Mouse (Mus musculus): ENCODE data around the gene Smtnl2. TPM values are rescaled to one million over a fixed set of nuclear protein-coding genes. Genes with fewer than 3 reads are reported as not detected.
A peak's percentile ranks its signal among the peaks of the same experiment; 100 is the strongest.

The Smtnl2 gene
- polyA plus RNA-seq, 1 experiment from 2014 or later, result 15.7 TPM

DNA sequence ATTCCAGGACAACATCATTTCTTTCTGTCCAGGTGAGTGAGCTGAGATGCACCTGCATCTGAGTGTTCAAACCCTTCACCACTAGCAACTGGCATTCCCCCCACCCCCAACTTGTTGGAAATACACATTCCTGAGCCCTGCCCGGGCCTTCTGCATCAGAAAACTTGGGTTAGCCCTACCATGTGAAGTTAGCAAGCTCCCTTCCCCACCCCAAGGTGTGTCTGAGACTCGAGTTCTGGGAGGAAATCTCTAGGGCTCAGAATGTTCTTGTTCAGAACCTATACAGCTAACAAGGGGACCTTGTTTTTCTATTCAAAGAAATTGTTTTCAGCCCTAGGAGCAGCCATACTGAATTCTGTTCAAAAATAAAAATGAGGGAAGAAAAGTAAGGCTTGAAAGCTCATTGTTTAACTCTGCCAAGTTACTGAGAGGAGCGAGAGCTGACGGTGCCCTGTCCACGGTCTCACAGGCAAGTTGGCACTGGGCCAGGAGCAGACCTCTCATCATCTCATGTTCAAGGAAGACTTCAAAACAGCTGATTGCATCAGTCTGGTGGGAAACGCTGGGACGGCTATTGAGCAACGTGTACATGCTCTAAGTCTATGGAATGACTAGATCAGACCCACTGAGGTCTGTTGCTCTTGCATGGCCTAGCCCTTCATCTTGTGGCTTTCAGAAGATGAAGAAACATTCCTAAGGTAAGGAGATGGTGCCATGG lies 47.8 kb downstream of the Smtnl2 start:
- Histone ChIP-seq H3K27ac (no peak overlapping the region), H3K36me3 (no peaks in the 10 kb centered on the region), H3K4me2 (replicated peaks) (no peak overlapping the region), H3K9ac (no peak overlapping the region), H3K9me3 (no peaks in the 10 kb centered on the region), H3K4me1 (peaks cover 5% of the 10 kb centered on the region; the same call in 1 of the 2 replicates), H3K4me3 (no peak overlapping the region), H3K27me3 (replicated peaks) (0 out of 2 replicates have a peak, but pooled peaks cover 3% of the 10 kb centered on the region)
- WGBS, result 81% methylated on average over 8 of the region's 8 CpGs
- no peak for ATAC-seq (ENCODE audit: low FRiP score, low read depth)

DNA sequence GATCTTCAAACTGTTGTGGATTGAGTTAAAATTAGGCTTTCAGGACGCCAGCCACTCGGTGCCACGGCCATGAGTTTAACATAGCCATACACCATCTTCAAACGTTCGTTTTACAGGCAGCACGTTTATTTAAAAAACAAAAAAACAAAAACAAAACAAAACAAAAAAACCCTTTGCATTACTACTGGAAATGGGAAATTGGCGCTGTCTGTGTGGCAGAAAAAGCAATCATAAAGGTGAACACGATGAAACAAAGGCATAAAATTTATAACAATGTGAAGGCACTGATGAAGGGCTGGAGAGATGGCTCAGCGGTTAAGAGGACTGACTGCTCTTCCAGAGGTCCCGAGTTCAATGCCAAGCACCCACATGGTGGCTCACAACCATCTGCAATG lies 49.2 kb downstream of the Smtnl2 start, which contains the start of gene Tekt1:
Gene Tekt1 (minus strand): TSS at position 96 of the 395 bp plus-strand sequence.
- no peak within 1 kb of the TSS for H3K27ac ChIP-seq
- peak within 1 kb of the TSS; percentile 77 for H3K4me2 ChIP-seq (replicated peaks)
- H3K9ac ChIP-seq, result peak within 1 kb of the TSS; percentile 60
- no peak; the same call in 1 of the 2 replicates for ATAC-seq (ENCODE audit: low FRiP score, low read depth)
- peak within 1 kb of the TSS; percentile 45 for H3K4me3 ChIP-seq
- H3K27me3 ChIP-seq (replicated peaks), result 0 out of 2 replicates have a peak, but pooled peaks cover 3% of the 10 kb centered on the region
- 35% methylated on average over 10 of the region's 10 CpGs for WGBS
- H3K4me1 ChIP-seq, result peaks cover 5% of the 10 kb centered on the region; the same call in 1 of the 2 replicates
- H3K36me3 ChIP-seq, result no peaks in the 10 kb centered on the region
- H3K9me3 ChIP-seq, result no peaks in the 10 kb centered on the region

GRCm38 (mm10) chr11:72361385-72362346 lies 49.8 kb downstream of the Smtnl2 start:
- Histone ChIP-seq H3K4me3 (peak overlapping the region; percentile 45), H3K9ac (peak overlapping the region; percentile 60), H3K36me3 (no peaks in the 10 kb centered on the region), H3K4me1 (peaks cover 5% of the 10 kb centered on the region; the same call in 1 of the 2 replicates), H3K27me3 (replicated peaks) (0 out of 2 replicates have a peak, but pooled peaks cover 3% of the 10 kb centered on the region), H3K27ac (no peak overlapping the region), H3K9me3 (no peaks in the 10 kb centered on the region), H3K4me2 (replicated peaks) (peak overlapping the region; percentile 77)
- WGBS, result 11% methylated on average over 42 of the region's 42 CpGs
- peak; percentile 92 for ATAC-seq (ENCODE audit: low FRiP score, low read depth)

DNA sequence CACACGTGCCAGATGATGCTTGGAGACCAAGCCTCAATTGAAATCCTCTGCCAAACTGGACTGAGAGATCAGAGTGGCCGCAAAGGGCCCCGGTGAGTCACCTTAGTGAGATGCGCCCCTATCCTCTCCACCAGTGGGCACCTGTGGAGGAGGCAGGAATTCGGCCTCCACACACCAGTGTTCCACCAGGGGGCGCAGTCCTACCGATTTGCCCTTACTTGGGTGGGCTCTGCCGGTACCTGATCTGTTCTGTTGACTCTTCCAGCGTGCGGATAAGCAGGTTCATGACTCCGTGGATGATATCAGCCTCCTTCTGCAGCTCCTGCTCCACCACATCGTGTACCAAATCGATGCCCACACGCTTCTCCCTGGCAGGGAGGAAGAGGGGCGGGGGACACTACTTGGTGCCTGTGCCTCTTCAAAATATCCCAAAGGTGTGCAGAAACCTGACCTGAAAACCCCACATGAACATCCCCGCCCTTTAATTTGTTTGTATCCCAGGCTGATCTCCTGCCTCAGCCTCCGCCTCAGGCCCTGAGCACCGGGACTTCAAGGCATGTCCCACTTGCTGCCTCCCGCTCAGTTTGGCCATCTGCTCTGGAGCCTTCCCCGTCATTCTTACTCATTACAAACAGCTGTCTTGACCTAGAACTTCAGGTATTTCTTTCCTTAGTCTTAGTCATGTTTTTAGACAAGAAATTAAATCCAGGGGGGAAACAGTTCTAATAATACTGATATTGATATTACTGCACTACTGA lies 56.4 kb downstream of the Smtnl2 start:
- no peak for ATAC-seq (ENCODE audit: low FRiP score, low read depth)
- Histone ChIP-seq H3K27ac (no peak overlapping the region), H3K36me3 (no peaks in the 10 kb centered on the region), H3K9ac (no peak overlapping the region), H3K4me2 (replicated peaks) (peak overlapping the region; percentile 47), H3K27me3 (replicated peaks) (no peaks in the 10 kb centered on the region), H3K4me3 (no peak overlapping the region), H3K4me1 (no peaks in the 10 kb centered on the region), H3K9me3 (no peaks in the 10 kb centered on the region)
- 25% methylated on average over 20 of the region's 20 CpGs for WGBS

- 83% methylated on average over 3 of the region's 3 CpGs for WGBS
- no peak for ATAC-seq (ENCODE audit: low FRiP score, low read depth)
- Histone ChIP-seq H3K9me3 (no peaks in the 10 kb centered on the region), H3K27ac (no peak overlapping the region), H3K36me3 (no peaks in the 10 kb centered on the region), H3K9ac (no peak overlapping the region), H3K27me3 (replicated peaks) (no peaks in the 10 kb centered on the region), H3K4me3 (no peak overlapping the region), H3K4me2 (replicated peaks) (no peak overlapping the region), H3K4me1 (no peaks in the 10 kb centered on the region)
Measured at GRCm38 (mm10) chr11:72353186-72353585, 58.3 kb downstream of the Smtnl2 start.

GRCm38 (mm10) chr11:72352272-72352671 lies 59.2 kb downstream of the Smtnl2 start:
- Histone ChIP-seq H3K4me3 (no peak overlapping the region), H3K9ac (no peak overlapping the region), H3K36me3 (no peaks in the 10 kb centered on the region), H3K4me1 (no peaks in the 10 kb centered on the region), H3K9me3 (no peaks in the 10 kb centered on the region), H3K27me3 (replicated peaks) (no peaks in the 10 kb centered on the region), H3K4me2 (replicated peaks) (no peak overlapping the region), H3K27ac (no peak overlapping the region)
- 34% methylated on average over 1 of the region's 1 CpGs for WGBS
- no peak for ATAC-seq (ENCODE audit: low FRiP score, low read depth)

- no peaks in the 10 kb centered on the region for H3K9me3 ChIP-seq
Measured at GRCm38 (mm10) chr11:72349652-72350051, 61.9 kb downstream of the Smtnl2 start.

DNA sequence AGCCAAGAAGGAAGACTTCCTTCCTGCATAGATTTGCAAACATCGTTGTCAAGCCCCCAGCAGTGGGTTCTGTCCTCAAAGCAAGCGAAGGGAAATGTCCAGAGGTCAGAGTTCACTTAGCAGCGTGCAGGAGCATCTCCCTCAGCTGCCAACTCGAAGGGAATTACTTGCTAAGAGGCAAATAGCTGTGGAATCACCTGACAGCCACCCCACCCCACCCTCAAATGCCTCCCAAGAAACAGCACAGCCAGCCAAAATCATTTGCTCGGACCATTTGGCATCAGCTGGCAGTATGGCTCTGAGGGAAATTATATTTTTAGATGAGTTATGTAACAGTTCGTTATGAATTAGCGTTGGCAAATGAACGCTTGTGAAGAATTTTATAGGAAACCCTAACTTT lies 62.5 kb downstream of the Smtnl2 start:
- Histone ChIP-seq H3K4me1 (no peaks in the 10 kb centered on the region), H3K36me3 (no peaks in the 10 kb centered on the region), H3K4me2 (replicated peaks) (no peak overlapping the region), H3K27ac (no peak overlapping the region), H3K9me3 (no peaks in the 10 kb centered on the region), H3K9ac (no peak overlapping the region), H3K4me3 (no peak overlapping the region), H3K27me3 (replicated peaks) (no peaks in the 10 kb centered on the region)
- 63% methylated on average over 8 of the region's 8 CpGs for WGBS
- no peak for ATAC-seq (ENCODE audit: low FRiP score, low read depth)

More at GRCm38 (mm10) chr11:72349652-72350051, 61.9 kb downstream of the Smtnl2 start:
- no peak overlapping the region for H3K9ac ChIP-seq
- no peak overlapping the region for H3K4me2 ChIP-seq (replicated peaks)
- no peak for ATAC-seq (ENCODE audit: low FRiP score, low read depth)
- H3K27me3 ChIP-seq (replicated peaks), result no peaks in the 10 kb centered on the region
- H3K36me3 ChIP-seq, result no peaks in the 10 kb centered on the region
- no peaks in the 10 kb centered on the region for H3K4me1 ChIP-seq
- no peak overlapping the region for H3K27ac ChIP-seq
- no peak overlapping the region for H3K4me3 ChIP-seq
- 80% methylated on average over 4 of the region's 4 CpGs for WGBS

- Histone ChIP-seq H3K9ac (no peak overlapping the region), H3K4me1 (no peaks in the 10 kb centered on the region), H3K9me3 (no peaks in the 10 kb centered on the region), H3K36me3 (no peaks in the 10 kb centered on the region), H3K4me3 (no peak overlapping the region), H3K27me3 (replicated peaks) (no peaks in the 10 kb centered on the region), H3K4me2 (replicated peaks) (no peak overlapping the region), H3K27ac (no peak overlapping the region)
- WGBS, result 61% methylated on average over 10 of the region's 10 CpGs
- ATAC-seq (ENCODE audit: low FRiP score, low read depth), result no peak
Measured at GRCm38 (mm10) chr11:72348563-72348962, 63.0 kb downstream of the Smtnl2 start.

DNA sequence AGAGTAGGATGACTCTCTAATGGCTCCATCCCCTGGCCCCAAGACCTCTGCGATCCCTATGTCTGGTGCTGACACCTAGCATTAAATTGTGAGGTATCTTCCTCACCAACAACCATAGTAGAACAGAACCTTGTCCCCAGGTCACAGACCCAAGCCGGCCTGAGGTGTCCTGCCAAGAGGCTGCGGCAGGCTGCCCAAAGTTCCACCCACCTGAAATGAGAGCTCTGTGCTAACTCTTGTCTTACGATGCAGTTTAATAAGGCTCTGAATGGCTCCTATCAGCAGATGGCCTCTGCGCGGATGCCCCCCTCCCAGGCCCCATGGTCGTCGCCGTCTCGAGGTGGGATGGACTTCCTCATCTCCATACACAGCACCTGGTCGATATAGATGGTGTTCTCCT lies 67.0 kb downstream of the Smtnl2 start:
- no peak overlapping the region for H3K4me3 ChIP-seq
- H3K27me3 ChIP-seq (replicated peaks), result no peaks in the 10 kb centered on the region
- 88% methylated on average over 11 of the region's 11 CpGs for WGBS
- no peaks in the 10 kb centered on the region for H3K36me3 ChIP-seq
- no peak overlapping the region for H3K4me2 ChIP-seq (replicated peaks)
- H3K27ac ChIP-seq, result no peak overlapping the region
- no peak for ATAC-seq (ENCODE audit: low FRiP score, low read depth)
- H3K9me3 ChIP-seq, result no peaks in the 10 kb centered on the region
- no peaks in the 10 kb centered on the region; the same call in 1 of the 2 replicates for H3K4me1 ChIP-seq
- H3K9ac ChIP-seq, result no peak overlapping the region

DNA sequence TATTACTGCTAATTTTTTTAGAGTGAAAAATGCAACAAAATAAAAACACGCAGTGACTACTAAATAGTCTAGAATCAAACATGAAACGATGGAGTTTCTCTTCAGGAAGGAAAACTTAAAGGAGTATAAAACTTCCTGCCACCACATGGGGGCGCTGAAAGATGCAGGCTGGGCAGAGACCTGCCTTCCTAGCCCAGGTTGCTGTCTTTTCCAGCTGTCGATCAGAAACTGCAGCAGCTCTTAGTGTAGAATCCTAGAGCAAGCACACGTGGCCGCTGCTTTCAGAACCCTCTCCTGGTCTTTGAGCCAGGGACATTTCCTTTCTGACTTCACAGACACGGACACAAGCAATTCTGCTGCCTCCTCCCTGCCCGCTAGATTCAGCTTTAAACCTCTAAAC lies 67.6 kb downstream of the Smtnl2 start:
- Histone ChIP-seq H3K9me3 (no peaks in the 10 kb centered on the region), H3K36me3 (no peaks in the 10 kb centered on the region), H3K4me2 (replicated peaks) (no peak overlapping the region), H3K9ac (no peak overlapping the region), H3K27me3 (replicated peaks) (no peaks in the 10 kb centered on the region), H3K4me1 (peaks cover under 1% of the 10 kb centered on the region; the same call in 1 of the 2 replicates), H3K27ac (no peak overlapping the region), H3K4me3 (no peak overlapping the region)
- 26% methylated on average over 8 of the region's 8 CpGs for WGBS
- no peak for ATAC-seq (ENCODE audit: low FRiP score, low read depth)

All from neural tube, embryonic 12.5 days (tissue).